Mouse (Mus musculus): ENCODE measurements around the gene Stoml1. TPM values are rescaled to one million over a fixed set of nuclear protein-coding genes. Genes with fewer than 3 reads are reported as not detected.
A peak's percentile ranks its signal among the peaks of the same experiment; 100 is the strongest.

Gene Stoml1
- total RNA-seq (2021): 10 to 100 TPM; 14.6 to 22.4 TPM
- long read RNA-seq, experiment 1, transcript Stoml1-201 (7 exons, 1,984 nt): major isoform, 17 of 26 reads
- long read RNA-seq, experiment 1, partial matches to known transcripts: 3 of 26 reads
- long read RNA-seq, experiment 1, other reads (novel, unspliced or antisense): 5 of 26 reads
- long read RNA-seq, experiment 2, transcript Stoml1-201 (7 exons, 1,984 nt): major isoform, 13 of 25 reads
- long read RNA-seq, experiment 2, partial matches to known transcripts: 4 of 25 reads
- long read RNA-seq, experiment 2, other reads (novel, unspliced or antisense): 4 of 25 reads

- peak; percentile 97 for DNase-seq
Observed at GRCm38 (mm10) chr9:58253033-58253804, at the start of gene Stoml1. Gene Stoml1 (plus strand): TSS chr9:58253164.

GRCm38 (mm10) chr9:58203516-58204447, 49.2 kb upstream of the Stoml1 start, which contains the start of the genes Islr and Islr2:
Gene Islr (minus strand): TSS chr9:58204306.
Gene Islr2 (minus strand): TSS chr9:58204319.
- DNase-seq: peak; percentile 80

GRCm38 (mm10) chr9:58204448-58205000, 48.4 kb upstream of the Stoml1 start:
- DNase-seq: peak; percentile 98

GRCm38 (mm10) chr9:58206013-58206412, 47.0 kb upstream of the Stoml1 start:
- DNase-seq: no peak

- DNase-seq: no peak
Observed at GRCm38 (mm10) chr9:58209462-58210303, 43.3 kb upstream of the Stoml1 start.

GRCm38 (mm10) chr9:58210304-58210627, 42.7 kb upstream of the Stoml1 start:
- DNase-seq: no peak

GRCm38 (mm10) chr9:58213377-58213776, 39.6 kb upstream of the Stoml1 start:
- no peak for DNase-seq

- no peak for DNase-seq
Observed at GRCm38 (mm10) chr9:58213865-58214264, 39.1 kb upstream of the Stoml1 start.

GRCm38 (mm10) chr9:58214519-58215180, 38.3 kb upstream of the Stoml1 start:
- DNase-seq: no peak

- peak; percentile 62 for DNase-seq
Observed at GRCm38 (mm10) chr9:58216402-58216801, 36.6 kb upstream of the Stoml1 start.

GRCm38 (mm10) chr9:58218539-58218938, 34.4 kb upstream of the Stoml1 start:
- DNase-seq: no peak

- DNase-seq: peak; percentile 61
Observed at GRCm38 (mm10) chr9:58220218-58220903, 32.6 kb upstream of the Stoml1 start.

GRCm38 (mm10) chr9:58224356-58224755, 28.6 kb upstream of the Stoml1 start:
- DNase-seq: no peak

GRCm38 (mm10) chr9:58225915-58226913, 26.8 kb upstream of the Stoml1 start:
- DNase-seq: peak; percentile 78

- DNase-seq: no peak
Observed at GRCm38 (mm10) chr9:58228777-58229466, 24.0 kb upstream of the Stoml1 start.

GRCm38 (mm10) chr9:58231746-58232145, 21.2 kb upstream of the Stoml1 start:
- no peak for DNase-seq

- DNase-seq: no peak
Observed at GRCm38 (mm10) chr9:58232374-58232773, 20.6 kb upstream of the Stoml1 start.

- DNase-seq: no peak
Observed at GRCm38 (mm10) chr9:58234502-58235015, 18.4 kb upstream of the Stoml1 start.
